Mouse (Mus musculus): ENCODE measurements around the gene Spc24.

GRCm38 (mm10) chr9:21798345-21799009 is 38.4 kb upstream of the Spc24 start, which contains the start of gene Kank2:
- TF ChIP-seq TAL1 (IDR thresholded peaks at IDR 0.05; ENCODE audit: low read length) (no peak), GATA1 (IDR thresholded peaks at IDR 0.05; ENCODE audit: low read length) (no peak)
